Mouse (Mus musculus): ENCODE measurements at regions not wholly inside any gene's neighbourhood (a gene's known extent, or its start where the extent isn't known, plus 50 kb on each side); places are given as distances from the start of the nearest gene placed in this dataset.

DNA sequence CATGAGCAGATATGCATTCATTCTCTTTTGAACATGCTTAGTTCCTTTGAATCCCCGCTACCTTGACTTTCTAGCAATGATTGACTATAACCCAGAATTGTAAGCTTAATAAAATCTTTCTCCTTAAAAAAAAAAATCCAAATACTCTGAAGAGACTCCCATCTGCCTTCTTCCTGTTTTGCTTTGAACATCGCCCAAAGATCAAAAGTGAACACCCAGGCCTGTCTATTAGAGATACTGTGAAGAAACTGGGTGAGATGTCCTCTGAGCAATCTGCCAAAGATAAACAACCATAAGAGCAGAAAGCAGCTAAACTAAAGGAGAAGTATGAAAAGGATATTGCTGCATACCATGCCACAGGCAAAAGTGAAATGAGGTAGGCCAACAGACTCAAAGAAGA is 527.1 kb upstream of the Alcam start:
- TF ChIP-seq POLR2A (IDR thresholded peaks at IDR 0.05; ENCODE audit: borderline replicate concordance, extremely low read depth, insufficient read depth, insufficient read length, poor library complexity, severe bottlenecking) (no peak), CTCF (IDR thresholded peaks at IDR 0.05; ENCODE audit: borderline replicate concordance, extremely low read depth, insufficient read depth, insufficient read length) (no peak)
